Mouse (Mus musculus): Measurements from ENCODE around the gene Car15.

DNA sequence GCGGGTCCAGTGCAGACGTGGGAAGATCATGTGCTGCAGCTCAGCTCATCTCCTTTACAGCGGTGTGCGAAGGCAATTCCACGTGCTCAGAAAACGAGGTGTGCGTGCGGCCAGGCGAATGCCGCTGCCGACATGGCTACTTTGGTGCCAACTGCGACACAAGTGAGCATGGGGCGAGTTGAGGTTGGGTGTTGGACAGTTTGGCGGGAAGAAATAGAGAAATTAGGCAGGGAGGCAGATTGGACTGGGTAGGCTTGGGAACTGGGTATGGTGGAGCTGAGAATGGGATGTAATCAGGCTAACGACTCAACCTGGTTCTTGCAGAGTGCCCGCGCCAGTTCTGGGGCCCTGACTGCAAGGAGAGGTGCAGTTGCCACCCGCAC, 35.7 kb downstream of the Car15 start:
- TF ChIP-seq GATA1 (IDR thresholded peaks at IDR 0.05; ENCODE audit: borderline replicate concordance, low read length) (no peak), FLI1 (IDR thresholded peaks at IDR 0.05; ENCODE audit: low read length) (no peak)
